Mouse (Mus musculus) liver, embryonic 14.5 days (tissue): ENCODE data around the gene Shank2.

Source experiments
- CTCF ChIP-seq: IDR thresholded peaks from 2 replicates; pipeline ENCODE4 v1.5.1; 2016; ENCODE audit warnings: antibody characterized with exemption, low read depth, control low read depth
- EP300 ChIP-seq: IDR thresholded peaks from 2 replicates; pipeline ENCODE4 v1.6.1; 2016; ENCODE audit warnings: antibody characterized with exemption, low read depth

- no peak for TF ChIP-seq CTCF
- TF ChIP-seq EP300: no peak
Observed at GRCm38 (mm10) chr7:143999073-143999472, 2.7 kb upstream of the Shank2 start.
